21 mouse cellular contexts compared by ENCODE assay signal in the genomic region with DNA sequence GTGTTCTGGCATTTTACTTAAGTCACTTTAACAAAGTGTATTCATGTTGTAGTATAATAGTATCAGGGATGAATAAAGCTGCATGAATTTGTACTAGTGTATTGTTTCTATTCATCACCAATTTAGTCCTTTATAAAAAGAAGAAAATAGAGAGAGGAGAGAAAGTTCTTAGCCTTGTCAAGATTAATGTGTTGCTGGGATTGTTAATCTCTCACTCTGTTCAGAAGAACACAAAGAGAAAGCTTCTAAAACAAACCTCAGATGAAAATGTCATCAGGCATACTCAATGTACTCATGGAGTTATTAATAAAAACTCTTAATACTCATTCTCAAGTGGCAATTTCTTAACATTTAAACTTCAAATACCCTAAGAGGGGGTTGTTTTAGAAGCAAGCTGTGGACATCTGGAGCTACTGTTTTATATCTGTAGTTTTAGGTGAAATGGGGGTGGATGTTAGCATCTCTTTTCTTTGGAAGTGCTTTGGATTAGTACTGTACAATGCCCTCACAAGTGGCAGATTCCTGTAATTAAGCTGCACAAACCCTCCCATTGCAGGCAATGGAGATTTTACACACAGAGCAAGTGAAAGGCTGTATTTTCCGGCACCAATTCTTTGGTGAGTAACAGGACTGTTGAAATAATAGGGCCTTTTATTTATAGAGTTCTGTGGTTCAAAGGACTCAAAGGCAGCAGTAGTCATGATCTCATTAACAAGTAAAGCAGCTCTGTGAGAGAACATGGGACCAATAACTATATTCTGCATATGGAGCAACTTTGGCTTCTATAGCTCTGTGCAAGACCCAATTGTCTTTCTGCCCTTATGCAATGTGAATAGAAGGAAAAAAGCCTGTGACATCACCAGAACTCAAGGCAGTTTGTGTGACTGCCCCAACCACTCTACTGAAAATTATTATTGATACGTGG.
DNase-seq lines count a peak whose midpoint lies in the region; ATAC-seq lines count a peak whose summit lies in the region.
"Had no signal": no experiment of that assay in that cellular context is flagged by ENCODE, and none has a peak within 500 bp of the region (broad histone marks: within the 10 kb centered on the region; RNA-seq: fewer than 3 reads in every experiment).

No protein-coding gene starts in this region.

- H3K36me3 ChIP-seq in midbrain, embryonic 14.5 days (ENCODE audit: control insufficient read depth, insufficient read depth, low read length): no peaks in the 10 kb centered on the region
- no peaks in the 10 kb centered on the region for H3K36me3 ChIP-seq in midbrain, embryonic 15.5 days (replicated peaks)
- no peaks in the 10 kb centered on the region for H3K36me3 ChIP-seq in forebrain, embryonic 14.5 days (ENCODE audit: control insufficient read depth, insufficient read depth, low read length)
- H3K36me3 ChIP-seq: limb, embryonic 10.5 days had no signal

- WGBS in midbrain, embryonic 14.5 days: 57% methylated on average over 2 of the region's 2 CpGs
- WGBS in midbrain, embryonic 15.5 days: 47% methylated on average over 2 of the region's 2 CpGs
- 8% methylated on average over 2 of the region's 2 CpGs for WGBS in forebrain, embryonic 14.5 days

- peak; percentile 48; the same call in 1 of the 2 replicates for ATAC-seq in midbrain, embryonic 14.5 days (ENCODE audit: low FRiP score, low TSS enrichment)
- ATAC-seq in midbrain, embryonic 15.5 days (replicated peaks): no peak
- ATAC-seq in forebrain, embryonic 14.5 days: peak; percentile 97
- ATAC-seq: activated CD4-positive, CD25-positive, alpha-beta regulatory T cell, adult 4 months; CD4-positive, CD25-positive, alpha-beta regulatory T cell, adult 4 months; liver, postnatal 0 days had no signal

- no peaks in the 10 kb centered on the region for H3K9me3 ChIP-seq in midbrain, embryonic 14.5 days (ENCODE audit: control insufficient read depth, low read length)
- H3K9me3 ChIP-seq in midbrain, embryonic 15.5 days: no peaks in the 10 kb centered on the region
- no peaks in the 10 kb centered on the region; the same call in 1 of the 2 replicates for H3K9me3 ChIP-seq in forebrain, embryonic 14.5 days (replicated peaks; ENCODE audit: control insufficient read depth, low read length)
- H3K9me3 ChIP-seq: limb, embryonic 10.5 days had no signal

- no peak overlapping the region for H3K4me2 ChIP-seq in midbrain, embryonic 14.5 days (ENCODE audit: low read length)
- H3K4me2 ChIP-seq in midbrain, embryonic 15.5 days: no peak overlapping the region
- no peak overlapping the region for H3K4me2 ChIP-seq in forebrain, embryonic 14.5 days (ENCODE audit: low read length)
- H3K4me2 ChIP-seq: heart, embryonic 11.5 days; hindbrain, embryonic 14.5 days had no signal

- no peak overlapping the region for H3K4me3 ChIP-seq in midbrain, embryonic 14.5 days (replicated peaks; ENCODE audit: low read depth, low read length)
- no peak overlapping the region for H3K4me3 ChIP-seq in midbrain, embryonic 15.5 days
- no peak overlapping the region for H3K4me3 ChIP-seq in forebrain, embryonic 14.5 days (ENCODE audit: low read depth, low read length)
- H3K4me3 ChIP-seq: limb, embryonic 10.5 days had no signal

- H3K4me1 ChIP-seq in midbrain, embryonic 14.5 days (ENCODE audit: control insufficient read depth, insufficient read depth, low read length): no peaks in the 10 kb centered on the region
- no peaks in the 10 kb centered on the region for H3K4me1 ChIP-seq in midbrain, embryonic 15.5 days
- no peaks in the 10 kb centered on the region for H3K4me1 ChIP-seq in forebrain, embryonic 14.5 days (ENCODE audit: control insufficient read depth, insufficient read depth, low read length)
- H3K4me1 ChIP-seq: limb, embryonic 10.5 days had no signal

- peak; percentile 11 for DNase-seq in embryo, embryonic 11 days
- no peak for DNase-seq in embryo, embryonic 10 days (ENCODE audit: low spot score)
- peak; percentile 8 for DNase-seq in midbrain, embryonic 14.5 days
- peak; percentile 84 for DNase-seq in forebrain, embryonic 14.5 days (ENCODE audit: low spot score)
- no peak for DNase-seq in layer of hippocampus, postnatal 14 days (ENCODE audit: low spot score in 2 of 2)
- DNase-seq in spleen, postnatal 10 days (ENCODE audit: low spot score in 2 of 2): no peak
- DNase-seq: adrenal gland, postnatal 10 days; cerebellum, adult 18-20 months; heart, postnatal 14 days; kidney, postnatal 36 days; liver, postnatal 0 days; lung, postnatal 10 days; retina, postnatal 1 day; right cerebral cortex, postnatal 4 days; thymus, postnatal 25 days had no signal

- no peaks in the 10 kb centered on the region for H3K27me3 ChIP-seq in midbrain, embryonic 14.5 days (ENCODE audit: control insufficient read depth, insufficient read depth, low read length)
- H3K27me3 ChIP-seq in midbrain, embryonic 15.5 days (replicated peaks): no peaks in the 10 kb centered on the region
- H3K27me3 ChIP-seq in forebrain, embryonic 14.5 days (replicated peaks; ENCODE audit: control insufficient read depth, insufficient read depth, low read length): no peaks in the 10 kb centered on the region

- no peak overlapping the region for H3K27ac ChIP-seq in midbrain, embryonic 14.5 days (replicated peaks; ENCODE audit: low read depth, low read length)
- no peak overlapping the region for H3K27ac ChIP-seq in midbrain, embryonic 15.5 days
- no peak overlapping the region for H3K27ac ChIP-seq in forebrain, embryonic 14.5 days (ENCODE audit: low read depth, low read length)
- H3K27ac ChIP-seq: hindbrain, embryonic 14.5 days; limb, embryonic 10.5 days had no signal

- H3K9ac ChIP-seq in midbrain, embryonic 14.5 days (replicated peaks; ENCODE audit: low read length): no peak overlapping the region
- H3K9ac ChIP-seq in midbrain, embryonic 15.5 days: no peak overlapping the region
- H3K9ac ChIP-seq in forebrain, embryonic 14.5 days (ENCODE audit: low read length): no peak overlapping the region
- H3K9ac ChIP-seq: hindbrain, embryonic 14.5 days; liver, postnatal 0 days had no signal

Comparison
In these comparisons a context has a peak if more than half of its experiments do, and no peak if none do; other contexts are left out.
1. DNase-seq: peak in embryo, embryonic 11 days (single experiment), midbrain, embryonic 14.5 days (single experiment) and forebrain, embryonic 14.5 days (single experiment); none in embryo, embryonic 10 days (single experiment), layer of hippocampus, postnatal 14 days (0 of 2) and spleen, postnatal 10 days (0 of 2).